Mouse (Mus musculus) stomach, postnatal 0 days (tissue): Measurements from ENCODE around the gene St3gal5. TPM values are rescaled to one million over a fixed set of nuclear protein-coding genes. Genes with fewer than 3 reads are reported as not detected.
A peak's percentile ranks its signal among the peaks of the same experiment; 100 is the strongest.

Experiments
- ATAC-seq: fragments of 200-750 bp; cut with Nextera tagmentation; 2 replicates; pipeline ENCODE4 v1.8.0; 2017; ENCODE audit not compliant: low FRiP score, low TSS enrichment
- DNase-seq: peaks from one replicate; pipeline ENCODE4 v3.0.0-alpha.2; 2016; ENCODE audit warnings: low spot score
- H3K27ac ChIP-seq: fragments of 300-500 bp; sonication (generic); replicated peaks from 2 replicates; pipeline ENCODE4 v1.5.1; 2014; ENCODE audit warnings: mild to moderate bottlenecking, control low read depth
- H3K27me3 ChIP-seq: fragments of 300-500 bp; sonication (generic); 2 replicates; pipeline ENCODE4 v1.6.1; 2014; ENCODE audit warnings: low read length; ENCODE audit not compliant: control insufficient read depth, insufficient read depth
- H3K36me3 ChIP-seq: fragments of 300-500 bp; sonication (generic); 2 replicates; pipeline ENCODE4 v1.6.1; 2014; ENCODE audit warnings: low read length, mixed read lengths; ENCODE audit not compliant: control insufficient read depth, insufficient read depth
- H3K4me1 ChIP-seq: fragments of 300-500 bp; sonication (generic); replicated peaks from 2 replicates; pipeline ENCODE4 v1.6.1; 2014; ENCODE audit warnings: antibody characterized with exemption; ENCODE audit not compliant: control insufficient read depth, insufficient read depth
- H3K4me2 ChIP-seq: fragments of 300-500 bp; sonication (generic); replicated peaks from 2 replicates; pipeline ENCODE4 v1.6.1; 2014; ENCODE audit warnings: low read depth, mild to moderate bottlenecking, control low read depth, moderate library complexity
- H3K4me3 ChIP-seq: fragments of 300-500 bp; sonication (generic); 2 replicates; pipeline ENCODE4 v1.5.1; 2014; ENCODE audit warnings: low read depth, low read length, control low read depth
- H3K9ac ChIP-seq: fragments of 300-500 bp; sonication (generic); 2 replicates; pipeline ENCODE4 v1.6.1; 2014; ENCODE audit warnings: mild to moderate bottlenecking, low read length, control low read depth, mixed read lengths
- H3K9me3 ChIP-seq: fragments of 300-500 bp; sonication (generic); 2 replicates; pipeline ENCODE4 v1.6.1; 2016; ENCODE audit warnings: low read length; ENCODE audit not compliant: control insufficient read depth
- CTCF ChIP-seq: IDR thresholded peaks from 2 replicates; pipeline ENCODE4 v1.5.1; 2016; ENCODE audit warnings: antibody characterized with exemption, low read depth, mild to moderate bottlenecking, moderate library complexity
- EP300 ChIP-seq: optimal IDR thresholded peaks from 2 replicates; pipeline ENCODE3; 2016; ENCODE audit warnings: antibody characterized with exemption
- WGBS: fragments of 180-500 bp; shearing (Covaris S2); extraction: QIAGEN DNeasy Blood & Tissue Kit; methylation state at CpG from one replicate; pipeline ENCODE4 v1.1.7; 2014; 5-methylcytosine and 5-hydroxymethylcytosine counted together
- polyA plus RNA-seq: library from polyadenylated mRNA; unstranded; fragments of >200 nt; fragmentation: Nextera tagmentation; extraction: Ambion mirVana; gene quantifications from 2 replicates; pipeline ENCODE4 v1.2.1, GENCODE M21; 2015

St3gal5 gene
- polyA plus RNA-seq, 1 experiment from 2014 or later, result 14.2 TPM

- Histone ChIP-seq H3K9ac (no peak overlapping the region), H3K4me1 (no peaks in the 10 kb centered on the region), H3K27ac (no peak overlapping the region), H3K4me3 (no peak overlapping the region), H3K4me2 (no peak overlapping the region), H3K36me3 (no peaks in the 10 kb centered on the region), H3K9me3 (no peaks in the 10 kb centered on the region), H3K27me3 (no peaks in the 10 kb centered on the region)
- TF ChIP-seq EP300 (no peak), CTCF (no peak)
- no peak for DNase-seq
- WGBS, result 70% methylated on average over 5 of the region's 5 CpGs
- no peak for ATAC-seq
These were observed 7.5 kb upstream of the St3gal5 start for GRCm38 (mm10) chr6:72089865-72090264.

- Histone ChIP-seq H3K27ac (no peak overlapping the region), H3K9me3 (no peaks in the 10 kb centered on the region), H3K4me3 (no peak overlapping the region), H3K4me2 (no peak overlapping the region), H3K36me3 (no peaks in the 10 kb centered on the region), H3K4me1 (no peaks in the 10 kb centered on the region), H3K27me3 (no peaks in the 10 kb centered on the region), H3K9ac (no peak overlapping the region)
- no peak for TF ChIP-seq CTCF
- 50% methylated on average over 6 of the region's 6 CpGs for WGBS
- DNase-seq, result no peak
- ATAC-seq, result no peak
These were observed 6.4 kb upstream of the St3gal5 start for GRCm38 (mm10) chr6:72091007-72091406.

- H3K4me3 ChIP-seq, result no peak overlapping the region
- no peak for TF ChIP-seq CTCF
- TF ChIP-seq EP300, result no peak
- H3K9ac ChIP-seq, result no peak overlapping the region
- WGBS, result 83% methylated on average over 1 of the region's 1 CpGs
- DNase-seq (no peak), ATAC-seq (no peak)
- no peaks in the 10 kb centered on the region for H3K36me3 ChIP-seq
- no peaks in the 10 kb centered on the region for H3K4me1 ChIP-seq
- H3K4me2 ChIP-seq, result no peak overlapping the region
- H3K27me3 ChIP-seq, result no peaks in the 10 kb centered on the region
- no peaks in the 10 kb centered on the region for H3K9me3 ChIP-seq
- no peak overlapping the region for H3K27ac ChIP-seq
These were observed 4.3 kb upstream of the St3gal5 start for GRCm38 (mm10) chr6:72093121-72093520.

DNA sequence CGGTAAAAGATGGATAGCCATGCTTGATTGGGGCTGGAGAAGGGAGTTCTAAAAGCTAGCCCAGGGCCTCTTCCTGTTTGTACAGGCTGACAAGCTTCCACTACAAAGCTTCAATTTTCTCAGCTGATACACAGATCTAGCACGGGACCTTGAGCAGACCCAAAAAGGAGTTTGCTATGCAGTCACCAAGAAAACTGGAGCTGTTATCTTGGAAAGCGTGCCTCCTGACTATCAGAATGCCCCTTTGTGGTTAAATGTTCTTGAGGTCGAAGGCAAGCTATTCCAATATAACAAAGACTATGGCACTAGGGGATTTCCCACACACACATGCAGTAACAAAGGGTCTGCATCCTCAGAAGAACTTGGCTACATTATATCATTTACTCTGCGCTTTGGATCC, 1.2 kb upstream of the St3gal5 start:
- Histone ChIP-seq H3K4me2 (no peak overlapping the region), H3K9me3 (no peaks in the 10 kb centered on the region), H3K4me3 (no peak overlapping the region), H3K36me3 (no peaks in the 10 kb centered on the region), H3K4me1 (0 out of 2 replicates have a peak, but pooled peaks cover 2% of the 10 kb centered on the region), H3K9ac (no peak overlapping the region), H3K27me3 (no peaks in the 10 kb centered on the region), H3K27ac (no peak overlapping the region)
- 52% methylated on average over 5 of the region's 5 CpGs for WGBS
- ATAC-seq, result no peak
- TF ChIP-seq CTCF (no peak), EP300 (no peak)
- no peak for DNase-seq

DNA sequence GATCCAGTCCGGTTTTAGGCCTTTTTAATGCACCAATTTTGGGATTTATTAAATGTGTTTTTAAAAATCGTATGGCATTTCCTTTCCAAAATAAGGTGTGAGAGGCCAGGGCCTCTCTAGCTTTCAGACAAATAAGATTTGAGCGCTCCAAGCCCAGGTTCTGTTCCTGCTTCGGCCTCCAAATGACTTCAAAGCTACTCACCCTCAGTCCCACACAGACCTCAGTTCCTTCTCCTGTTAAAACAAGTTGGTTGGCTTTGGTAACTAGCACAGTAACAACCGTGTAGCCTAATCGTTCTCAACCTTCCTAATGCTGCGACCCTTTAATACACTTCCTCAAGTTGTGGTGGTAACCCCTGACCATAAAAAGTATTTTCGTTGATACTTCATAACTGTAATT, 723 bp upstream of the St3gal5 start:
- H3K9me3 ChIP-seq, result no peaks in the 10 kb centered on the region
- 40% methylated on average over 8 of the region's 8 CpGs for WGBS
- peak overlapping the region; percentile 68 for H3K4me3 ChIP-seq
- H3K4me1 ChIP-seq, result 0 out of 2 replicates have a peak, but pooled peaks cover 2% of the 10 kb centered on the region
- no peak overlapping the region for H3K9ac ChIP-seq
- no peaks in the 10 kb centered on the region for H3K36me3 ChIP-seq
- no peak overlapping the region for H3K27ac ChIP-seq
- ATAC-seq (no peak), DNase-seq (no peak)
- H3K27me3 ChIP-seq, result no peaks in the 10 kb centered on the region
- TF ChIP-seq CTCF (no peak), EP300 (no peak)
- H3K4me2 ChIP-seq, result peak overlapping the region; percentile 98

DNA sequence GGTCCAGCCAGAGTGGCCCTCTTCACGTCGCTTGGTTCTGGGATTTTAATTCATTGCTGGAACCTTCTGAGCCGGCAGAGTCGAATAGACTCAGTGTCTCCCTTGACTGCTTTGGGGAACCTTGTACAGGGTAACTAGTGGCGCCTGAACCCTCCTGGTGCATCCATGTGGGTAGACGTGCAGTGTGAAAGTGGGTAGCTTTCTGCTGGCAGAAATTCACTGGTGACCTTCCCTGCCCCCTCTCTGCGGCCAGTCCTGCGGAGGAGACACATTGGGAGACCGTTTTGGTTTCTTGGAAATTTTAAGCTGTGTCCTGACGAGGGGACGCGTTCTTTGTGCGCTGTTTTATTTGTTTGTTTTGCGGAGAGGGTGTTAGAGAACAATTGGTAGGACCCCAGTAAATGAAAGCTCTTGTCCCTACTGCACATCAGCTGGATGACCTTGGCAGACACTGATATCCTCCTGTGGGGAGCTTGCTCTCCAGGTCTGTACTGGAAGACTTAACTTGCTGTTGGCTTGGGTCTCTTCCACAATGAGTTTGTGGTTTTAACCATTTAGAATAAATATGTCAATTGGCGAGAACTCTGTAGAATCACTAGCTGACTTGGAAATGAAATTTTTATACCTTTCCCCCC, 746 bp downstream of the St3gal5 start:
- H3K9ac ChIP-seq, result peak overlapping the region; percentile 70
- peak overlapping the region; percentile 65 for H3K27ac ChIP-seq
- no peaks in the 10 kb centered on the region for H3K36me3 ChIP-seq
- H3K9me3 ChIP-seq, result no peaks in the 10 kb centered on the region
- no peak for DNase-seq
- WGBS, result 3% methylated on average over 15 of the region's 15 CpGs
- H3K27me3 ChIP-seq, result no peaks in the 10 kb centered on the region
- no peak for ATAC-seq
- peak overlapping the region; percentile 68 for H3K4me3 ChIP-seq
- 0 out of 2 replicates have a peak, but pooled peaks cover 2% of the 10 kb centered on the region for H3K4me1 ChIP-seq
- TF ChIP-seq EP300 (no peak), CTCF (no peak)
- H3K4me2 ChIP-seq, result peak overlapping the region; percentile 98
